Mouse (Mus musculus): ENCODE measurements at regions not wholly inside any gene's neighbourhood (a gene's known extent, or its start where the extent isn't known, plus 50 kb on each side); places are given as distances from the start of the nearest gene placed in this dataset.

- no peaks in the 10 kb centered on the region for H3K4me1 ChIP-seq
- no peaks in the 10 kb centered on the region for H3K9me3 ChIP-seq
- H3K36me3 ChIP-seq (replicated peaks; ENCODE audit: low read length): no peaks in the 10 kb centered on the region
- no peak overlapping the region for H3K4me3 ChIP-seq (replicated peaks)
- TF ChIP-seq FLI1 (IDR thresholded peaks at IDR 0.05; ENCODE audit: low read length): no peak
- no peak for TF ChIP-seq GATA1 (IDR thresholded peaks at IDR 0.05; ENCODE audit: borderline replicate concordance, low read length)
- H3K27me3 ChIP-seq (replicated peaks): no peaks in the 10 kb centered on the region
Measured at GRCm38 (mm10) chr9:87649015-87649978, 81.8 kb downstream of the Tbx18 start.

GRCm38 (mm10) chr9:87648317-87648716 is 82.7 kb downstream of the Tbx18 start:
- H3K9me3 ChIP-seq: no peaks in the 10 kb centered on the region
- H3K36me3 ChIP-seq (replicated peaks; ENCODE audit: low read length): no peaks in the 10 kb centered on the region
- no peak overlapping the region for H3K4me3 ChIP-seq (replicated peaks)
- TF ChIP-seq GATA1 (IDR thresholded peaks at IDR 0.05; ENCODE audit: borderline replicate concordance, low read length): no peak
- no peak for TF ChIP-seq FLI1 (IDR thresholded peaks at IDR 0.05; ENCODE audit: low read length)
- H3K4me1 ChIP-seq: no peaks in the 10 kb centered on the region
- no peaks in the 10 kb centered on the region for H3K27me3 ChIP-seq (replicated peaks)

- TF ChIP-seq GATA1 (IDR thresholded peaks at IDR 0.05; ENCODE audit: borderline replicate concordance, low read length) (no peak), FLI1 (IDR thresholded peaks at IDR 0.05; ENCODE audit: low read length) (no peak)
- no peaks in the 10 kb centered on the region for H3K36me3 ChIP-seq (replicated peaks; ENCODE audit: low read length)
Measured at GRCm38 (mm10) chr9:87645032-87645431, 86.0 kb downstream of the Tbx18 start.

GRCm38 (mm10) chr9:87633863-87634630 is 97.0 kb downstream of the Tbx18 start:
- H3K9me3 ChIP-seq: no peaks in the 10 kb centered on the region
- no peaks in the 10 kb centered on the region for H3K27me3 ChIP-seq (replicated peaks)
- H3K4me1 ChIP-seq: no peaks in the 10 kb centered on the region
- no peak overlapping the region for H3K4me3 ChIP-seq (replicated peaks)
- no peaks in the 10 kb centered on the region for H3K36me3 ChIP-seq (replicated peaks; ENCODE audit: low read length)
- no peak for TF ChIP-seq FLI1 (IDR thresholded peaks at IDR 0.05; ENCODE audit: low read length)
- no peak for TF ChIP-seq GATA1 (IDR thresholded peaks at IDR 0.05; ENCODE audit: borderline replicate concordance, low read length)

More at GRCm38 (mm10) chr9:87645032-87645431, 86.0 kb downstream of the Tbx18 start:
- H3K4me3 ChIP-seq (replicated peaks): no peak overlapping the region
- H3K9me3 ChIP-seq: no peaks in the 10 kb centered on the region
- H3K27me3 ChIP-seq (replicated peaks): no peaks in the 10 kb centered on the region
- no peaks in the 10 kb centered on the region for H3K4me1 ChIP-seq

- no peak for TF ChIP-seq GATA1 (IDR thresholded peaks at IDR 0.05; ENCODE audit: borderline replicate concordance, low read length)
- no peak for TF ChIP-seq FLI1 (IDR thresholded peaks at IDR 0.05; ENCODE audit: low read length)
- H3K9me3 ChIP-seq: no peaks in the 10 kb centered on the region
Measured at GRCm38 (mm10) chr9:87626432-87626831, 104.6 kb downstream of the Tbx18 start.

GRCm38 (mm10) chr9:87618238-87618673 is 112.8 kb downstream of the Tbx18 start:
- Histone ChIP-seq H3K4me3 (replicated peaks) (no peak overlapping the region), H3K9me3 (peaks cover 6% of the 10 kb centered on the region; the same call in 1 of the 2 replicates)
- TF ChIP-seq GATA1 (IDR thresholded peaks at IDR 0.05; ENCODE audit: borderline replicate concordance, low read length): no peak
- TF ChIP-seq FLI1 (IDR thresholded peaks at IDR 0.05; ENCODE audit: low read length): no peak

More at GRCm38 (mm10) chr9:87626432-87626831, 104.6 kb downstream of the Tbx18 start:
- H3K36me3 ChIP-seq (replicated peaks; ENCODE audit: low read length): no peaks in the 10 kb centered on the region
- H3K27me3 ChIP-seq (replicated peaks): no peaks in the 10 kb centered on the region
- no peak overlapping the region for H3K4me3 ChIP-seq (replicated peaks)
- no peaks in the 10 kb centered on the region for H3K4me1 ChIP-seq

GRCm38 (mm10) chr9:87607878-87608631 is 123.0 kb downstream of the Tbx18 start:
- H3K36me3 ChIP-seq (replicated peaks; ENCODE audit: low read length): no peaks in the 10 kb centered on the region
- H3K27me3 ChIP-seq (replicated peaks): no peaks in the 10 kb centered on the region
- no peaks in the 10 kb centered on the region for H3K9me3 ChIP-seq
- TF ChIP-seq FLI1 (IDR thresholded peaks at IDR 0.05; ENCODE audit: low read length) (no peak), GATA1 (IDR thresholded peaks at IDR 0.05; ENCODE audit: borderline replicate concordance, low read length) (no peak)
- no peak overlapping the region for H3K4me3 ChIP-seq (replicated peaks)
- H3K4me1 ChIP-seq: no peaks in the 10 kb centered on the region

More at GRCm38 (mm10) chr9:87618238-87618673, 112.8 kb downstream of the Tbx18 start:
- no peaks in the 10 kb centered on the region for H3K36me3 ChIP-seq (replicated peaks; ENCODE audit: low read length)
- no peaks in the 10 kb centered on the region for H3K4me1 ChIP-seq
- H3K27me3 ChIP-seq (replicated peaks): no peaks in the 10 kb centered on the region

- Histone ChIP-seq H3K4me3 (replicated peaks) (no peak overlapping the region), H3K4me1 (no peaks in the 10 kb centered on the region), H3K36me3 (replicated peaks; ENCODE audit: low read length) (no peaks in the 10 kb centered on the region), H3K27me3 (replicated peaks) (no peaks in the 10 kb centered on the region), H3K9me3 (no peaks in the 10 kb centered on the region; the same call in 1 of the 2 replicates)
- TF ChIP-seq GATA1 (IDR thresholded peaks at IDR 0.05; ENCODE audit: borderline replicate concordance, low read length) (no peak), FLI1 (IDR thresholded peaks at IDR 0.05; ENCODE audit: low read length) (no peak)
Measured at GRCm38 (mm10) chr9:87575591-87575990, 155.5 kb downstream of the Tbx18 start.

GRCm38 (mm10) chr9:87574250-87574864 is 156.7 kb downstream of the Tbx18 start:
- Histone ChIP-seq H3K4me3 (replicated peaks) (no peak overlapping the region), H3K9me3 (no peaks in the 10 kb centered on the region; the same call in 1 of the 2 replicates), H3K4me1 (no peaks in the 10 kb centered on the region), H3K36me3 (replicated peaks; ENCODE audit: low read length) (no peaks in the 10 kb centered on the region), H3K27me3 (replicated peaks) (no peaks in the 10 kb centered on the region)
- no peak for TF ChIP-seq FLI1 (IDR thresholded peaks at IDR 0.05; ENCODE audit: low read length)
- TF ChIP-seq GATA1 (IDR thresholded peaks at IDR 0.05; ENCODE audit: borderline replicate concordance, low read length): no peak
